Mouse (Mus musculus) testis, postnatal 10 days (tissue): ENCODE results near the gene Gm4214.
"Not testable (repeated sequence)": the region's sequence is repeated elsewhere in the genome, so short reads cannot be mapped to it uniquely, and the experiment has no call there.

ENCODE experiments used
- DNase-seq: peaks from one replicate; pipeline ENCODE4 v3.0.0; 2021; ENCODE audit warnings: low spot score

Gm4214 gene

DNA sequence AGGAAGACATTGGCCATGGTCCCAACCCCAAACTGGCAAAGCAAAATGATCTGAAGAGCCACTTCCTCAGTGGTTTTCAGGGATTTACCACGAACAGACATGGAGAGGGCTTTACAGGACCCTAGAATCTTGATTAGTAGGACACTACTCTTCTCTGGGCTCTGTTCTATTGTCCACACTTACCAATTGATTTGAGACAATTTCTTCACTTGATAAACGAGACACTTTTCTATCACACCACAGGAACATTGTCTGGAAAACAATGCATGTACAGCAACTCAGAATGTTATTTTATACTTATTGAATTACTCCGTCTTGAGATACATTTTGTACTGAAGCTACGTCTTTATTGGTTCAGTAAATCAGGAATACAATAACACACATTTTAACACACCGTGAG is at the start of gene Gm4214:
Gene Gm4214 (minus strand): TSS at position 101 of the 400 bp plus-strand sequence.
- DNase-seq, result not testable (repeated sequence)

GRCm38 (mm10) chr7:23019823-23020222 is 35.4 kb upstream of the Gm4214 start, which contains the start of gene Gm4216:
TSS of gene Gm4216 (minus strand) at chr7:23019923.
- DNase-seq, result not testable (repeated sequence)
